Mouse (Mus musculus): Measurements from ENCODE around the gene Aldh18a1.
"Not testable (repeated sequence)": the region's sequence is repeated elsewhere in the genome, so short reads cannot be mapped to it uniquely, and the experiment has no call there.

The Aldh18a1 gene

DNA sequence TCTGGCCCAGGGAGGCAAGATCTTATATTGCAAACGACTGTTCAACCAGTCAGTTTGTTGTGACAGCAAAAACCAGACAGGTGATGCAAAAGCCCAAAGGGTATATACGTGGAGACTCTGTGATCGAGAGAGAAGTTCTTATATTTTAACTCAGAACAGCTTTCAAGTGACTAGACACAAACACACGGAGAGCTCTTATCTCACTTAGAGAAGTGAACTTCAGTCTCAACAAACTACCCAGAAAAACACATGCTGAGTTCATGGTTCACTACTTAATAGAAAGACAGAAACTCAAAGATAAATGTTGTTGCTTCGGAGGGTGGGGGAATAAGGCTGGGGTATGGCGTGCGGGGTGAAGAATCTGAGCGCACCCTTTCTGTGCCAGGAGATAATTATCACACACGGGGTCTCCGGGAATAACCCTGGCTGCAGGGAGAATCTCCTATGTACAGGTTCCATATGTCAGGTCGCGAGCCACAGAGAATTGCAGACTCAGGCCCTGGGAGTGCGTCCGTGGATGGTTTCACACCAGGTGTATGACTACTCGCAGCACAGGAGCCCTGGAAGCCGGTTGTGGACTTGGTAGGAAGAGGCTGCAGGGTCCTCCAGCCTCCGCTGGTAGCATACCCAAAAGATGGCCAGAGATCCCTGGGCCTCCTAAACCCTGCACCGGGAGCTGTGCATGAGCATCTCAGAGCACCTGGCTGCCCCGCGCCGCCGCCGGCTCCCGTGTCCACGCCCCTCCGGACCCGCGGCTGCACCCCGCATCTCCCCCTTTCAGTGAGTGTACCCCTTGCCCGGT lies 571 bp downstream of the Aldh18a1 start:
- in situ Hi-C loops (cut with MseI, MboI) = no loop called here

DNA sequence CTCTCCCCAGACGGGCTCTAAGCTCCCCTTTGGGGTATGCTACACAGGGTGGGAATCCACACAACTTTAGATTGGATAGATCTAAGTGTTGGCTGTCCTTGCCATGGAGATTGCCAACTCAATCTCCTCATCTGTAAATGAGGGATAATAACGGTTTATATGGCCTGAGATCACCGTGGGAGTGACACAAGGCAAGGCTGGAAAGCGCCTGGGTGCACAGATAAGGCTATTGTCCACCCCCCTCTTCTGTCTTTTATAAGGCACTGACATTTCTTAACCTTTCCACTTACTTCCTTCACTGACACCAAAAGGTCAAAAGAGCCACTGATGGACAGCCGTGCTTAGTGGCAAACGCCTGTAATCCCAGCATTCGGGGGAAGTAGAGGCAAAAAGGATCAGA lies 1.4 kb downstream of the Aldh18a1 start:
- in situ Hi-C loops (cut with MseI, MboI) = no loop called here

DNA sequence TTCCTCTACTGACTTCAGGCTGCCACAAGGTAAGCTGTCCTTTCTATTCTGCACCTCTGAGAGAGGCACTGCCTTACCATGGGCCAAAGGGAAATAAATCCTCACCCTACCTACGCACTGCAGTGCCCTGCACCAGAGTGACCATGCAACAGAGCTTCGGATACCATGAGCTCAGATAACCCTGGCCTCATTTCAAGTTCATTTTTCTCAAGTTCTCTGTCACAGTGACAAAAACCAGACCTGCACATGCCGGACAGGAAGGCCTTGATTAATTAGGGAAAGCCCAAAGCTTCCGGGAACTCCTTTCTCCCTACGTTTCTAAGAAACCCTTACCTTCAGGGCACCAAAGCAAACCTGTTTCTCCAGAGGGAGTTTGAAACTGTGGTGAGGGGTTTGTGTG lies 6.6 kb downstream of the Aldh18a1 start:
- in situ Hi-C loops (cut with MseI, MboI) = no loop called here

DNA sequence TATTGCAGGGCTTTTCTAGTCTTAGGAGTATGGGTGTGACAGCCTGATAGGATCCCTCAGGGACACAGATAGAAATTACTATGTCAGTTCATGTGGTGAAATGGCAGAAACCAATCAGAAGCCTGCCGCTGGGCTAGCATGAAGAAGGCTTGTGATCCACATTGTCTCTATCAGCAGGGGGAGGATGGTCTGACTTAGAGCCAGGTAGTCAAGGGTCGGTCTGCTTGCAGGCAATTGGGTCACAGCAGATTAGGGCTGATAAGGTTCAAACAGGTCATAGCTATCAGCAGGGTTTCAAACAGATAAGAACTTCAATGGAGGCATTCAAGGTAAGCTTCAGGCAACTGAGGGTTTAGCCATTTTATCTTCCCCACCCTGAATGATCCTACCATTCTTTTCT lies 7.4 kb downstream of the Aldh18a1 start:
- in situ Hi-C loops (cut with MseI, MboI) = no loop called here

DNA sequence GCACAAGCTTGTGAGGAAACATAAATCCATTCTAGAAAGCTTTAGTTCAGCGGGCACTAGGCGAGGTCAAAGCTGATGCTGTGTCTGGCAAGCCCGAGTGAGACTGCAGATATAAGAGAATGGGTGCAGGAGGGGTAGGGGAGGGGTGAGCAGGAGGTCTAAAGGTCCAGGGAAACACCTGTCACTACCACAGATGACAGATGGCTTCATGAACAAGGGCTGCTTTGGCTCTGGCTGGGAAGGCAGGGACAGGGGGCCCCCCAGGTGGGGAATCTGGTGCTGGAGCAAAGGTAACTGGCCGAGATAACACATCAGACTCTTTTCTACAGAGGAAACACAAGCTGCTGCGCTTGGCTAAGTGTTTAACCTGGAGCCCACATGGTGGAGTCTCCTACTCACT lies 12.8 kb downstream of the Aldh18a1 start:
- in situ Hi-C loops (cut with MseI, MboI) = no loop called here

DNA sequence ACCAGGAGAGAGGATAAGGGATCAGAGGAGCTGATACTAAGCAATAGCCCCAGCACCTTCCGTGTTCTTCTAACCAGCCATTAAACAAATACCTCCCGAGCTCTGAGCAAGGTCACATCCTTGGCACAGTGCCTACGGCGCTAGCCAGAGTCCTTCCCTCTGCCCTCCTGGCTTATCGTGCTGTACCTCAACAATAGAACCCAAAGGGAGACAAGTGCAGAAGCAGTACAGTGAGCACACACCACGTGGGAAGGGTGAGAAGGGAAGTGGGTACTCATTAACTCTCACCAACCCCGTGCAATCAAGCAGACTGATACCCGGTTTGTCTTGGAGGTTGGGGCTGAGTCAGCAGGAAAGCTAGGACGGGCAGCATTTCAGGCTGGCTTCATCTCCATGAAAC lies 17.5 kb downstream of the Aldh18a1 start:
- in situ Hi-C loops (cut with MseI, MboI) = no loop called here

DNA sequence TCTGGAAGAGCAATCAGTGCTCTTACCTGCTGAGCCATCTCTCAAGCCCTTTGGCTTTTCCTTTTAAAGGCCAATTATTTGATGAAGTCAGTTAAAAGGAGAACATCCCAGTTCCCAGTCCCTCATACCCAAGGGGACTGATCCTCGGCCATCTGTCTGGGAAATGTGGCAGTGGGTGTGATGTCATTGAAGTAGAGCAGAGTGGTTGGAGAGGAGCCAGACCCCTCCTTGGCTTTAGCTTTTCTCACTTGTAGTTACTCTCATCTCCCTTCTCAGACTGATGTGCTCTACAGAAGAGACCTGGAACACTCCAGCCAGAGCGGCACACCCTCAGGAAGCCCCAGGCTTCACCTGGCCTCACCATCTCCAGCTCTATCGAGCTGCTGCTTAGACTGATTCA lies 20.6 kb downstream of the Aldh18a1 start:
- in situ Hi-C loops (cut with MseI, MboI) = no loop called here

DNA sequence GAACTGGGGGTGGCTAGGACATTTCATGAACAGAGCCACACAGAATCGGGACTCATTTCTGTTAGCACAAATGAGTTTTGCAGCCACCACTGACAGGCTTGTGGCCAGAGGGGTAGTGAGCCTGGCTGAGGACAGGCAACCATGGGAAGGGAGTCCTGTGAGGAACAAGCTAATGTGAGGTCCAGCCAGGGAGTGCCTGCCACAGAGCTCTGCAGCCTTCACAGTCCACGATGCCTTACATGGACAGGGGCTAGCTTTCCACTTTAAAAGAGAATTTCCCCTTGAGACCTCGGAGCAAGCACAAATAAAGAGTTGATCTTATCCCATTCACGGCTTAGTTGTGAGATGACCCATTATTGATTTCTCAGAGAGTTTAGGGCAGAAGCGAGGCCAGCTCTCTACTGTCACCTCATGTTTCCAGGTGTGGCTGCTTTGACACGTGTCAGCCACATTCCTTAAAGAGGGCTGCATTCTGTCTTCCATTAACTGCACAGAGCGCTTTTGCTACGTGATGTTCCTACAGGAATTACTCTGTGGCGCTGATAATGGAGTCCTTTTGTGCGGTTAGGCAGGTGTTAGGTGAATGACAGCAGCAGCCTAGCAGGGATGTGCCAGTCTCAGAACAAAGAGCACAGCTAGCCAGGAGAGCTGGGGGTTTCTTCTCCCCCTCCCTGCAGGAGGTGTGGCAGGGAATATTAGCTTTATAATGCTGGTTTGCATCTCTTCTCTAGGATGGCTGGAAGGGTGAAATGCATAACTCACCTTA lies 24.2 kb downstream of the Aldh18a1 start:
- in situ Hi-C loops (cut with MseI, MboI) = no loop called here

DNA sequence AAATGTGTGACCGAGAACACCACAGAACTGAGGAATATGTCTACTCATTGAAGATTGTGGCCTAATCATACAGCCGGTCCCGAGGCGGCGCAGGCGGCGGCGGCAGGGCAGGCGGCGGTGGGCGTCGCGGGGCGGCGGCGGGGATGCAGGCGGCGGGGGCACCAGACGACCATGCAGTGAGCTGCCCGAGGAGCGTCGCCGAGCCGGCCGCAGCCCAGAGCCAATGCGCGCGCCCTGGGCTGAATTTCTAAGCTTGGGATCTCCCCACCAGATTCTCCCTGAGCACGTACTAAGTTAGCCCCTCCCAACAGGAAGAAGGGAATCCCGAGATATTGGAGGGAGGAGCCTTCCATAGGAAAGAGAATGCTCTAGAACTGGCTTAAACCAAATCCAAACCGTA lies 26.7 kb downstream of the Aldh18a1 start:
- in situ Hi-C loops (cut with MseI, MboI) = not testable (repeated sequence)

DNA sequence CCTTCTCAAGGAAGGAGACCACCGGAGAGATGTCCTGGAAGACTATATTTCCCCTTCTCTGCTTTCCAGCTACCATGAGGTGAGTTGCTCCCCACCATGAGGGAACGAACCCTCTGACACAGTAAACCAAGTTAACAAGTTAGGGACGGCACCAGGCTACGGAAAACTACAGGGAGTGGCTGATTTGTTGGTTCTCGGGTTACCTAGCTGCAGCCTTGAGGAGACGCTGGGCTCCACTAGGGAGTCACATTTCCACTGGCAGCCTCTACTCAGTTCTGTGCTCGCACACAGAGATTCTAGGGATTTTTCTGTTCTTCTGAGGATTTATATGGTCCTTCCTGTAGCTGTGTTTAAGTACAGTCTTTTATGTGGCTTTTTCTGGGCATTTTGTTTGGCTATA lies 32.2 kb downstream of the Aldh18a1 start:
- in situ Hi-C loops (cut with MseI, MboI) = no loop called here

DNA sequence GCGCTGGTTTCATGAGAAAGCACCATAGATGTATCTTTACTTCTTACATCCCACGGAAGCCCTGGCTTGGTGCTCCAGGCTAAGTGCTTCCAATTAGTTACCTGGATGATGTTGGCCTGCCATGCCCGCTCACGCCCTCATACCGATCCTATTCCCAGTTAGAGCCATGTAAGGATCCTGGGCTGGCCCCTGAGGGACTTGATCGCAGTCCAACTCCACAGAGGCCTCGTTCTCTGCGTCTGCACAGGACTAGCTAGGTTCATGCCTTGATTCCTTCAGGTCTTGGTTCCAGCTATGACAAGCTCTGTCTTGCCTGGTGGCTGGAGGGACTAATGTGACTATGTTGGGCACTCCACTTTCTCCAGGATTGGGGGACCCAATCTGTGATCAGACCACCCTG lies 33.1 kb downstream of the Aldh18a1 start:
- in situ Hi-C loops (cut with MseI, MboI) = no loop called here

DNA sequence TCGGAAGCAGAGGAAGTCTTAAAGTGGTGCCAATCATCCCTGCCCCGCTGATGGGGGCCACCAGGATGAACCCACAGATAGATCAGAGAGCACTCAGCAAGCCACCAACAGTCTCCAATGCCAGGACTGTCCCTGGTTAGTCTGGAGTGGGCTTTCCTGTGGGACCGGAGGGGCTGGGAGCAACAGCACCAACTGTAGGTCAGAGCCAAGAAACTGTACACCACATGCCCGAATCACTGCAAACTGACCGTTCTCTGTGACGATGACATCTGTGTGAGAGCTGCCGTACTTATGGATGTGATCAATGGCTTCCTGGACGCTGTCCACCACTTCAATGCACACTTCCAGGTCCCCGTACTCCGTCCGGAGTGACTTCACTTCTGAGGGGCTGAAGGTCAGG lies 33.9 kb downstream of the Aldh18a1 start:
- in situ Hi-C loops (cut with MseI, MboI) = no loop called here

DNA sequence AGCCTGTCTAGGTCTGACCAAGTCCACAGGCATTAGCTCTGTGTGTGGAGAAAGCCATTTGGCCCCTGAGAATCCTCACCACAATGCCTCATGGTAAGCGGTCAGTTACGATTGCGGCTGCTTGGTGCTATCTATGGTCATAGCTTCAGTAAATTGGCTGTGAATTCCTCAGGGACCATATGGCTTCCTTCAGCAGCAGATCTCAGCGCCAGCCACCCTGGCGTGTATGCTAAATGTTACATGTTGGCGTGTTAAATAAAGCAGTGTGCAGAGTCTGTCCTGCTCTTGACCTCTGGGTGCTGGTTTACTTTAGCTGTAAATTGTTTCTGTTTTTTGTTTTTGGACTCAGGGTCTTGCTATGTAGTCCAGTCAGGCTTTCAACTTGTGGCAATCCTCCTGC lies 34.4 kb downstream of the Aldh18a1 start:
- in situ Hi-C loops (cut with MseI, MboI) = no loop called here

DNA sequence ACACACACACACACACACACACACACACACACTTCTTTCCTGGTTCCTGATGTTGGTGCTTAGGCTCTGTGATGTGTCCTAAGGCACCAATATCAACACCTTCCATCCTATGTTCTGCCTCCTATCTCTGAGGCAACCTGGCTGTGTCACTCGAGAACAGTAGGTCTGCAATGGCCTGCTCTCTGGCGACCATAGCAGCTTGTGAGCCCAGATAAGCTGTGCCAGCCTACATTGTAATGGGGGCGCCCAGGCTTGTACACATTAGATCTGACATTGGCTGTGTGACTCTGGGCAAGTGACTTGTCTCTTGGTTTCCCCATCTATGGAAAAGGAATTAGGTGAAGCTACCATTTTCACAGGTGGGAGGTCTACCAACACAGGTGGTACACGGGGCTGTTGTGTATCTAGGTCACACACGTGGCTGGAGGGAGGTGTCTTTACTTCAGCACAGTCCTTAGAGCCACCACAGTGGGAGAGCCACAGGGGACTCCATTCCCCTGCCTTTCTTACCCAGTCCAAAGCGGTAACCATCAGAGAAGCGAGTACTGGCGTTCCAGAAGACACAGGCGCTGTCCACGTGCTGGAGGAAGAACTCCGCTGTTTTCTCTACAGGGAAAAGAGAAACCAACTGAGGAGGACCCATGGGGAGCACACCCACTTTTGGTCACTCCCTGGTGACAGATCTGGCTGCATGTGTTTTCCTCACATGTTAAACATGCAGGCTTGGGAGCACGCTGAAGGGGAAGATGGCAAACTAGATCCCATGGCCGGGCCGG lies 35.1 kb downstream of the Aldh18a1 start:
- in situ Hi-C loops (cut with MseI, MboI) = no loop called here

DNA sequence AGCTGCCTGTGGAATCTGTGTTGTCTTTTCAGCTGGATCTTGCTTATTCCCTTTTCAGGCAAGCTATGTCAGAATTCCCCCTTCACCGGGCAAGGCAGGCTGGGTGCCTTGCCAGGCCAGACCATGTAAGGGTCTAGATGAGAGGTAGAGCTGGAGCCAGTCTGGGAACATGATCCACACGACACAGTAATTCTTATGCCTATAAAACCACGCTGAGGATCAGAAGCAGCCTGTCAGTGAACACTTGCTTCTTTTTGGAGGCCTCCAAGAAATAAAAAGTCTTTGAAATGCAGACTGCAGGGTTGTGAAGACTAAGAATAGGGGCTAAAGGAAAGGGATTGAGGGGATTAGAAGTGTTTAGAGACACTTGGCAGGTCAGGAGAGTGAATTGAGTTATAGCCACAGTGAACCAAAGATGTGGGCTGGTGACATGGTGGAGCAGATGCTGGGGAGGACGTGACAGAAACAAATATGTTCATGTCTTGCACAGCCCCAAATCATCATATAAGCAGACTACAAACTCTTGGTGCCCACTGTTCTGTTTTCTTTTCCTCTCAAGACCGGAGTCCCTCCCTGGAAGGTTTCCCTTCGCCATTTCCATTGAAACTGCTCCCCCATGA lies 38.6 kb downstream of the Aldh18a1 start:
- in situ Hi-C loops (cut with MseI, MboI) = loop anchor here (10.0 to 25.0 kb wide), 3 partner anchors 137 to 205 kb away; no protein-coding TSS in a partner anchor

DNA sequence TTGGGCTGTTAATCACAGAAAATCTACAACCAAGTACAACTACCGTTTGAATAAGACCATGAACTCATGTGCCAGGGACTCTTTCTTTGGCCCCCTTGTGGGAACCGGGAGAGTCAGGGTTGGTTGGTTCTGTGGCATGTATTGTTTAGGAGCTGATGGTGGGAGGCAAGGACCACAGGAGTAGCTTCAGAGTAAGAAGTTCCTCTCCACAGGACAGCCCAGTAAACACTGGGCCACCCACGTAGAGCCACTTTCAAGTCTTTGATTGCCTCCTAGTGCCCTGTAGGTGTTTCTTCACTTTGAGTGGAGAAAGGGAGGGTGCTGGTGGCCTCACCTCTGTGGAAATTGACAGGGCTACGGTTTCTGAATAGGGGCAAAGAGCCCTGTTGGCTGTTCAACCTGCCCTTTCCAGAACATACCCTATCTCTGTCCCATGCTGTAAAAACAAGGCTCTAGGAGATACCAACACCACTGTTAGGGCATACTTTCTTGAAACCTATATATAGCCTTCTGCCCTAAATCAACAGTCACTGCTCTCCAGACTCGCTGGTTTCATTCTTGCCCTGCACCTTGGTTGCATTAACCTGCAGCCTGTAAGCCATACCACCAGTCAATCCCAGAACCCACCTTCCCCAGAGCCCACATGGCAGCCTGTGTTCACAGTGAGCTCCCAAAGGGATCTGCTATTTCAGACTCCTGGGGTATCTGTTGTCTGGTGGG lies 39.3 kb downstream of the Aldh18a1 start:
- in situ Hi-C loops (cut with MseI, MboI) = loop anchor here (10.0 to 25.0 kb wide), 3 partner anchors 137 to 204 kb away; no protein-coding TSS in a partner anchor

DNA sequence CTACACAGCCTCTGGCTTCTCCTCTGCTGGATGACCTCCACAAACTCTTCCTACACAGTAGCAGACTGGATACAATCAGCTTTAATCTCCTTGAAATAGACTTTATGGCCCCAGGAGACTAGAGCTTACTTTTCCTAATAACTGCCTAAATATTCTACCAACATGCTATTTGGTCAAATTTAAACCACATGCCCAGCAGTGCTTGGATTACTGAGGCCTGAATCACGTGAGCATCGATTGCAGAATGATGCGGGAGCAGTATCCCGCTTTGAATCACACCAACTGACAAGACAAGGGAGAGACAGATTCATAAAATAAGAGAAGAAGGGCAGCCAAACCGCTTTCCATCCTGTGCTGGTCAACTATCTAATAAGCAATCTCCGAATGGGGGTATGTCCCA lies 39.9 kb downstream of the Aldh18a1 start:
- in situ Hi-C loops (cut with MseI, MboI) = loop anchor here (10.0 to 25.0 kb wide), 3 partner anchors 136 to 204 kb away; no protein-coding TSS in a partner anchor

DNA sequence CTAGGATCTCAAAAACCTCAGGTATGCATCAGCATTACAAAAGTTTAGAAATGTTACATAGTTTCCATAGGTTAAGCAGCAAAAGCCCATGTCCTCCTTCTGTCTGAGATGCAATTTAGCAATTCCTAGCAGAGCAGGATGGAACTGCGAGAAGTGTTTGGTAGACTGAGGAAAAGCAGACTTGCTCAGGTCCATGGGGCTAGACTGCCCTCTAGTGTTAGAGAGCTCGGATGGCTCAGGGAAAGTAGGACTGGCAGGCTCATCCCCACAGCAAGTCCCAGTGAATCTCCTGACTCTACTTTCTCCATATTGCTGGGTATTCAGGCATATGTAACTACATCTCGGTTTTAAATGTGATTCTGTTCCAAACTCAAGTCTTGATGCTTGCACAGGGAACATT lies 43.4 kb downstream of the Aldh18a1 start:
- in situ Hi-C loops (cut with MseI, MboI) = loop anchor here (5.0 to 25.0 kb wide), 4 partner anchors 133 to 203 kb away; no protein-coding TSS in a partner anchor

DNA sequence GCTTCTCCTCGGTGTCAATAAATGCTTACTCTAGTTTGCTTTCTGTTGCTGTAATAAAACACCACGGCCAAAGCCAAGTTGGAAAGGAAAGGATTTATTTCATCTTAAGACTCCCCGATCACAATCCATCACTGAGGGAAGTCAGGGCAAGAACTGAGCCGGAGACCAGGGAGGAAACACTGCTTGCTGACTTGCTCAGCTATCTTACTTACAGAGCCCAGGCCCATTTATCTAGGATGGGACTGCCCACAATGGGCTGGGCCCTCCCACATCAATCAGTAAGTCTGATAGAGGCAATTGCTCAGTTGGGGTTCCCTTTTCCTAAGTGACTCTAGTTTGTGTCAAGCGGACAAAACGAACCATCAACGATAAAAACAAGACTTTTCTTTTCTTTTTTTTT lies 45.5 kb downstream of the Aldh18a1 start:
- in situ Hi-C loops (cut with MseI, MboI) = loop anchor here (5.0 to 25.0 kb wide), 4 partner anchors 130 to 200 kb away; no protein-coding TSS in a partner anchor

DNA sequence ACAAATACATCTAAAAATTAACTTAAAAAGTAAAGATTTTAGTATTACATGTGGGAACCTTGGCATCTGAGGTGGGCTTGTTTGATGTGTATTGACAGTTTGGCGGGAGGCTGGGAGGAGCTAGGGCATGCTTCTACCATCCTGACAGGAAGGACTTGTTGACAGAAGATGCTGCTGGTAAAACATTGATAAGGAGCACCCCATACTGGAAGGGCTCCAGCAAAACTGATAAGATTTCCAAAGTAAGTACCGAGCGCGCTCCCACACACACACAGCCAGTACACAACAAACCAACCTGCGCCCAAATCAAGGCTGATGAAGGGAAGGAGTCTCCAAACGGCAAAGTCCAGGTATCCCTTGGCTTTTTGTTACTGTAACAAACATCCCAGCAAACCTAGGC lies 51.7 kb downstream of the Aldh18a1 start:
- in situ Hi-C loops (cut with MseI, MboI) = loop anchor here in 1 of 2 experiments (25.0 kb wide), 1 partner anchor 124 kb away; no protein-coding TSS in a partner anchor

DNA sequence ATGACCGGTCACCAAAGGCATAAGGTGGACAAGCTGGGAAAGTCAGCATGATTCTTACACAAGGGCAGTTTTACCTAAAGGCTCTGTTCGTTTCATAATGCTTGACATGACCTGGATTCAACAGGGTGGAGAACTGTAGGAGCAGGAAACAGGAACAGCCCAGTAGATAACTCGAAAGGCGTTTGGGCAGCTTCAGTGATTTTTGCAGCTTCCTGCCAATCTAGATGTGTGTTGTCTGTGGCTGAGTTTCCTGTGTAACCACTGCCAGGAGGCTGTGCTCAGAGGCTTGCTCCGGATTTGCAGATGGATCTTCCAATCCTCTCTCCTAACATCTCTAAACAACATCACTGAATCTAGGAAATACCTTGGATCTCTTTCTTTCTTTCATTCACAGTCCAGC lies 55.7 kb downstream of the Aldh18a1 start:
- in situ Hi-C loops (cut with MseI, MboI) = loop anchor here in 1 of 2 experiments (25.0 kb wide), 1 partner anchor 120 kb away; no protein-coding TSS in a partner anchor

Data from mouse trophoblast stem cell (cell line).